In the genomic region with DNA sequence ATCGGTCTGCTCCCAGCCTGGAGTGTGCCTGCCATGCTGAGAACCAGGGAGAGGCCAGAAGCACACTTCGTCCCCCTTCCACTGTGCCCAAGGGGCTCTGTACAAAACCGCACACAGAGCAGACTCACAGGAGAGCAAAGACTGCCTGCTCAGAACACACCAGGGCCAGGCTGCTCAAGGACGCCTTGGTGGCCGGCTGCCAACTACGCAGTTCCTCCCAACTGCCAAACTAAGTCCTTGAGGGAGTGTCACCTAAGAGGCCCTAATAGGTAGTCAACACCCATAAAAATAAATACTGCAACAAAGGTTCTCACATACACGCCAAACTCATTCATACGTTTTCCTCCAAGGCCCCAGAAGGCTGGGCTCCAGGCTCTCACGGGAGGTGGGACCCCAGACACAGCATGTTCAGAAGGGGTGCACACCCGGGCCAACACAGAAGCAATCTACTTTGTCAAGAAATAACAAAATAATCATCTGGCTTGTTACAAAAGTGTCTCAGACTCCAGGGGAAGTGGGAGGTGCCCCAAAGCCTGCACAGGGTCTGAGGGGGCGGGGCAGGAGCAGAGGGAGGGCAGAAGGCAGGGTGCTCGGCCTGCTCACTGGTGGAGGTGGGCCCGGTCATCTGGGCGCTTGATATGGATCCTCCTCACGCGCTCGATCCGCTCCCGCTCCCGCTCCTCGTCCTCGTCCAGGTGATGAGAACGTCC, we compare ENCODE assay signal across 14 mouse cellular contexts. TPM values are rescaled to one million over a fixed set of nuclear protein-coding genes. Genes with fewer than 3 reads are reported as not detected.
DNase-seq lines count a peak whose midpoint lies in the region; ATAC-seq and TF ChIP-seq lines count a peak whose summit lies in the region.
"Had no signal": no experiment of that assay in that cellular context is flagged by ENCODE, and none has a peak within 500 bp of the region (broad histone marks: within the 10 kb centered on the region; RNA-seq: fewer than 3 reads in every experiment).

No protein-coding gene starts in this region.

- peak overlapping the region; percentile 7; the same call in 1 of the 2 replicates for H3K27ac ChIP-seq in embryonic fibroblast, embryonic 13.5 days (ENCODE audit: insufficient read depth, low read length)
- H3K27ac ChIP-seq in stomach, postnatal 0 days (replicated peaks) = peak overlapping the region; percentile 92
- H3K27ac ChIP-seq: liver, embryonic 15.5 days; neural tube, embryonic 12.5 days had no signal

- H3K9ac ChIP-seq in stomach, postnatal 0 days (ENCODE audit: low read length) = peak overlapping the region; percentile 45; the same call in 1 of the 2 replicates
- H3K9ac ChIP-seq: liver, embryonic 15.5 days; neural tube, embryonic 12.5 days had no signal

- no peak for TF ChIP-seq EP300 in stomach, postnatal 0 days (optimal IDR thresholded peaks at IDR 0.05)

- H3K4me2 ChIP-seq in stomach, postnatal 0 days (replicated peaks; ENCODE audit: low read depth) = 0 out of 2 replicates have a peak overlapping the region, but pooled peaks have one; percentile 8
- H3K4me2 ChIP-seq: liver, embryonic 15.5 days; neural tube, embryonic 12.5 days had no signal

- peak; percentile 91 for ATAC-seq in stomach, postnatal 0 days (ENCODE audit: low FRiP score, low TSS enrichment)
- ATAC-seq: forebrain, embryonic 14.5 days; inflammation-experienced regulatory T-cells, adult 6 months; Patski had no signal

- peaks cover 9% of the 10 kb centered on the region for H3K4me1 ChIP-seq in embryonic fibroblast, embryonic 13.5 days (ENCODE audit: control insufficient read depth, insufficient read depth, low read length)
- peaks cover 11% of the 10 kb centered on the region for H3K4me1 ChIP-seq in stomach, postnatal 0 days (replicated peaks; ENCODE audit: control insufficient read depth, insufficient read depth)

- no peaks in the 10 kb centered on the region for H3K27me3 ChIP-seq in stomach, postnatal 0 days (ENCODE audit: control insufficient read depth, insufficient read depth, low read length)
- H3K27me3 ChIP-seq: liver, embryonic 15.5 days; neural tube, embryonic 12.5 days; Patski had no signal

- DNase-seq in ovary, adult 18-20 months (ENCODE audit: low spot score) = peak; percentile 81
- DNase-seq in ovary, postnatal 10 days (ENCODE audit: low spot score) = no peak
- DNase-seq in lung, adult 18-20 months = peak; percentile 91 to 93
- DNase-seq in stomach, postnatal 0 days (ENCODE audit: low spot score) = peak; percentile 92
- DNase-seq in layer of hippocampus, postnatal 36 days = no peak
- no peak for DNase-seq in cerebellum, adult 9-11 months
- no peak for DNase-seq in cerebellum, postnatal 14 days
- DNase-seq: cerebellum, adult 11-12 months had no signal

- WGBS in stomach, postnatal 0 days = 45% methylated on average over 23 of the region's 23 CpGs

- no peak overlapping the region for H3K4me3 ChIP-seq in embryonic fibroblast, embryonic 13.5 days (ENCODE audit: insufficient read depth, low read length)
- H3K4me3 ChIP-seq in stomach, postnatal 0 days (ENCODE audit: low read depth, low read length) = no peak overlapping the region
- H3K4me3 ChIP-seq: liver, embryonic 15.5 days; neural tube, embryonic 12.5 days had no signal

- H3K36me3 ChIP-seq in stomach, postnatal 0 days (ENCODE audit: control insufficient read depth, insufficient read depth, low read length) = peaks cover 33% of the 10 kb centered on the region

- TF ChIP-seq CTCF in embryonic fibroblast, embryonic 13.5 days (IDR thresholded peaks at IDR 0.05; ENCODE audit: borderline replicate concordance, insufficient read depth, low read length) = no peak
- TF ChIP-seq CTCF in stomach, postnatal 0 days (IDR thresholded peaks at IDR 0.05; ENCODE audit: low read depth) = no peak

- no peak for TF ChIP-seq POLR2A in embryonic fibroblast, embryonic 13.5 days (IDR thresholded peaks at IDR 0.05; ENCODE audit: low read depth, low read length)

- H3K9me3 ChIP-seq in stomach, postnatal 0 days (ENCODE audit: control insufficient read depth, low read length) = no peaks in the 10 kb centered on the region
- H3K9me3 ChIP-seq: liver, embryonic 15.5 days; neural tube, embryonic 12.5 days had no signal

RNA-seq across cellular contexts. Expression of gene Kctd10, which starts 15.1 kb away (rescaled TPM):
- polyA plus RNA-seq in embryonic fibroblast, embryonic 13.5 days (2011; ENCODE audit: insufficient read length, low read depth, missing spikeins) = 165 and 206 TPM in 2 replicates
- polyA plus RNA-seq in stomach, postnatal 0 days (2015; fragmentation: Nextera tagmentation; extraction: Ambion mirVana) = 93.4 and 96.4 TPM in 2 replicates
- 10 to 100 TPM; 47.5 to 48.3 TPM for total RNA-seq in layer of hippocampus, postnatal 36 days (2021)

RNA-seq across cellular contexts. Expression of gene Ube3b, which starts 15.2 kb away (rescaled TPM):
- polyA plus RNA-seq in embryonic fibroblast, embryonic 13.5 days (2011; ENCODE audit: insufficient read length, low read depth, missing spikeins) = 45.5 and 45.7 TPM in 2 replicates
- polyA plus RNA-seq in stomach, postnatal 0 days (2015; fragmentation: Nextera tagmentation; extraction: Ambion mirVana) = 19.4 and 20.9 TPM in 2 replicates
- total RNA-seq in layer of hippocampus, postnatal 36 days (2021) = 10 to 100 TPM; 78.0 to 81.6 TPM

Comparison
In these comparisons a context has a peak if more than half of its experiments do, and no peak if none do; other contexts are left out.
1. DNase-seq: peak in ovary, adult 18-20 months (single experiment), lung, adult 18-20 months (2 of 2) and stomach, postnatal 0 days (single experiment); none in ovary, postnatal 10 days (single experiment), layer of hippocampus, postnatal 36 days (0 of 2), cerebellum, adult 9-11 months (single experiment) and cerebellum, postnatal 14 days (0 of 2).